Mouse (Mus musculus) spleen, adult 2 months (tissue): ENCODE measurements at regions not wholly inside any gene's neighbourhood (a gene's known extent, or its start where the extent isn't known, plus 50 kb on each side); places are given as distances from the start of the nearest gene placed in this dataset.

Source experiments
- CTCF ChIP-seq: fragments of 200-500 bp; IDR thresholded peaks from 2 replicates; pipeline ENCODE4 v1.5.1; 2011; ENCODE audit warnings: mild to moderate bottlenecking, inconsistent platforms; ENCODE audit not compliant: insufficient read depth, insufficient read length, insufficient replicate concordance; ENCODE audit errors: extremely low read depth
- POLR2A ChIP-seq: fragments of 200-500 bp; IDR thresholded peaks from 2 replicates; pipeline ENCODE4 v1.6.1; 2011; ENCODE audit warnings: low read depth, low read length, inconsistent platforms

DNA sequence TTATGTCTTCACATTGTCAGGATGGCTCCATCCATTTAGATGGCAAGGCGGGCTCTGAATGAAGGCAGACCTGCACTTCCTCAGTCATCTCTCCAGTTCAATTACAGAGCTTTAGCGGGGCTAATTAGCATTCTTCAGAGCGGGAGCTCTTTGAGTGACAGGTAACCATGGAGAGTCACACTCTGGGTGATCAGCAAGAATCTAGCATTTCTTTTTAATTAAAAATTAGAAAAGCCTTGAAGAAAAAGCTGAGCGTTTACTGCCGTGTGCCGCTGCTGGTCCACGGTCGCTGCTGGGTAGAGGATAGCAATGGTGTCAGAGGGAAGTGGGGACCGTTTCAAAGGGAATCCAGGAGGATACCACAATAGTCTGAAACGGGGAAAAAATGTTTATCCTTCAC is 72.5 kb downstream of the Atp6v1g3 start:
- TF ChIP-seq CTCF (no peak), POLR2A (no peak)
